Mouse (Mus musculus): ENCODE measurements around the gene Ccser1. TPM values are rescaled to one million over a fixed set of nuclear protein-coding genes. Genes with fewer than 3 reads are reported as not detected.

Ccser1 gene
- total RNA-seq, 2 experiments from 2014 or later: 0.47 to 1.9 TPM

DNA sequence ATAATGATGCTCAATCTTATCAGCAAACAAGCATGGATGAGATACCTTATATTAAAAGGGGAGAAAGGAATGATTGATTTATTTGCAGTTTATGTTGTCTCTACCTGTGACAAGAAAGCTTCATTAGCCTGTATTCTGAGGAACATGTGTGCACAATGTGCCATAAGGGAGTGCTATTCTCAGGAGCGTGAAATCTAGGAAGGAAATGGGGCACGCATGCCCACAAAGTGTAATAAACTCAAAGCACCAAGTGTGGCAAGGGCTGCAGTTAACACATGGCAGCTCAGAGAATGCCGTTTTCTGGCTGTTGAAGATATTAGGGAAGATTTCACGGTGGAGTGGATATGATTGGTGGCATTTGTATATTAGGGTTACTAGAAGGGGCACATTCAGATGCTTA, 434.8 kb downstream of the Ccser1 start:
- no peak for ATAC-seq (replicated peaks; ENCODE audit: poor library complexity)

- no peak for ATAC-seq (replicated peaks; ENCODE audit: poor library complexity)
Measured at GRCm38 (mm10) chr6:61621707-61622106, 441.6 kb downstream of the Ccser1 start.

GRCm38 (mm10) chr6:61661414-61661813, 481.3 kb downstream of the Ccser1 start:
- ATAC-seq (replicated peaks; ENCODE audit: poor library complexity): no peak

- no peak for ATAC-seq (replicated peaks; ENCODE audit: poor library complexity)
Measured at GRCm38 (mm10) chr6:61664572-61664971, 484.4 kb downstream of the Ccser1 start.

- peak; percentile 72 for ATAC-seq (replicated peaks; ENCODE audit: poor library complexity)
Measured at GRCm38 (mm10) chr6:61687002-61687401, 506.9 kb downstream of the Ccser1 start.

- ATAC-seq (replicated peaks; ENCODE audit: poor library complexity): no peak
Measured at GRCm38 (mm10) chr6:61703003-61703402, 522.9 kb downstream of the Ccser1 start.

DNA sequence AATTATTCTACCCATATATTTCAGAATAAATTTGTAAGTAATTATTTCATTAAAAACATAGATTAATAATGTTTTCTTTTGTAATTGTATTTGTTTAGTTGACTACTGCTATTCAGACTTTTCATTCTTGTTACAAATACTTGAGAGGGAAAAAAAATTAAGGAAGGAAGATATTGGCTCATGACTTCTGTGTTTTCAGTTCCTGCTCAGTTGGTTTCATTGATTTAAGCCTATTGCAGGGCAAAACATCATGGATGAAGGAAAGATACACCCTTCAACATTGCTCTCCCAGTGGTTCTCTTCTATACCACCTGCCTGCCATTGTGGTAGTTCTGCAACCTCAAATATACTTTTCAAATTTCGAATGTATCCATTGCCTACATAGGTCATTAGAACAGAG, 541.1 kb downstream of the Ccser1 start:
- peak; percentile 52 for ATAC-seq (replicated peaks; ENCODE audit: poor library complexity)

GRCm38 (mm10) chr6:61729065-61729464, 548.9 kb downstream of the Ccser1 start:
- ATAC-seq (replicated peaks; ENCODE audit: poor library complexity): no peak

DNA sequence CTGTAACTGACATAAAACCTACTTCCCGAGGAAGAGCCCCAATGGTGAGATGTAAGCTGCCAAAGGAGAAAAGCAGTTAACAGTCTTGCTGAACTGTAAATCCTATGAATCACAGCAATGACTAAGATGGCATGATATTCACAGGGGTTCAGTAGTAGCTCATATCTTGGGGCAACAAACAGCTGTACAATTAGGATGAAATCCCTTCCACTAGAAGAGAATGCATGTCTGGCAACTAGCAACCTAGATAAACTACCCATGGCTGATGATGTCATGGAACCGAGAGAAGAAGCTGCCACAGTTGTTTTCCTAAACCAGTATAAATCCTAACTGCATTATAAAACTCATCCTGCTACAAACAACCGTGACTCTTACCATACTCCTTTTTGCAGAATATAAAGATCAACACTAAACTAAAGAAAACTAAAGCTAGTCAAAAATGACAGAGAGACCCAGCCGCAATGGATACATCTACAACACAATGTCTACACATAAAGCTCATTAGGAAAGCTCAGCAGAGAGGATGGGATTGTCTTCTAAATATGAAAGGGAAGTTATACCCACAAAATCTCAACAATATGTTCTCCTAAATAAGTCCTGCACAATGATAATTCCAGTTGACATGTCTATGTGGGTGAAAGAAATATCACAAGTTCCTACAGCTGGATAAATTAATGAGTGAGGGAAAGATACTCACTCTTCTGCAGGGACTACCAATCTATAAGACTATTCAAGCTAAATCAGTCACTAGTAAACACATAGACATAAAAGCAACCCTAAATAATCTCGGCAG, 550.2 kb downstream of the Ccser1 start:
- ATAC-seq (replicated peaks; ENCODE audit: poor library complexity): no peak

GRCm38 (mm10) chr6:61746346-61746745, 566.2 kb downstream of the Ccser1 start:
- no peak for ATAC-seq (replicated peaks; ENCODE audit: poor library complexity)

DNA sequence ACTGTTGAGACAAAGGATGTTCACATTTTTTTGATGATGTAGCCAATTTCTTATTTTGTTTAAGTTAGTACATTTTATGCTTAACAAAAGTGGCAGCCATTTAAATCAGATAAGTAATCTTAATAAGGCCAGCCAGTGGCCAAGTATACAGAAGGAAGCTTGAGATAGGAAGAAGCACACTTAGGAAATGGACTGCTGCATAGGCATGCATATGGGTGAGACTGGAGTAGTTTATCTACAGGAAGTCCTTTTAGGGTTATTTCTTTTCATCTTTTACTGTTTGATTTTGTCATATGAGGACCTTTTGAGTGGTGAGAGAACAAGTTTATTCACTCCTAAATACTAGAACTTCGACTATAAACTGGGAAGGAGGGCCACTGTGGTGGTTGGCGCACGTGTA, 582.0 kb downstream of the Ccser1 start:
- ATAC-seq (replicated peaks; ENCODE audit: poor library complexity): peak; percentile 80

- no peak for ATAC-seq (replicated peaks; ENCODE audit: poor library complexity)
Measured at GRCm38 (mm10) chr6:61763379-61763778, 583.3 kb downstream of the Ccser1 start.

DNA sequence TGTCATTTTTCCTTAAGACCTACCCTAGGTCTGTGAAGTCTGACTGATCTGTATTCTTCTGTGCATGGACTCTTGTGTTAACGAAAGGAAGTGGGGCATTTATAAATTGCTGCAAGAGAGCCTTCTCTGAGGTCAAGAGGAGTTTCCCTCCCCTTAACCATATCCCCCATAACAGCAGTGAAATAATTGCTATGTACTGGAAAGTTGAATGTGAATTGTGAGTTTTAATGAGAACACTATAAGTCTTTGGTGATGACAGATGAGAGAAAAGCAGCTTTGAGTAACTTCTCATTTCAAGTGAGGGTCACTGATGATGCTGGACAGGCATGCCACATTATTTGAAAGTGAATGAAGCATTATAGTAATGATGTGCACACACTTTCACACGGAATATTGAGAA, 585.7 kb downstream of the Ccser1 start:
- no peak for ATAC-seq (replicated peaks; ENCODE audit: poor library complexity)

GRCm38 (mm10) chr6:61767151-61767550, 587.0 kb downstream of the Ccser1 start:
- no peak for ATAC-seq (replicated peaks; ENCODE audit: poor library complexity)

GRCm38 (mm10) chr6:61786706-61787105, 606.6 kb downstream of the Ccser1 start:
- ATAC-seq (replicated peaks; ENCODE audit: poor library complexity): no peak

GRCm38 (mm10) chr6:61800889-61801288, 620.8 kb downstream of the Ccser1 start:
- no peak for ATAC-seq (replicated peaks; ENCODE audit: poor library complexity)

- ATAC-seq (replicated peaks; ENCODE audit: poor library complexity): no peak
Measured at GRCm38 (mm10) chr6:61805481-61805880, 625.4 kb downstream of the Ccser1 start.

- ATAC-seq (replicated peaks; ENCODE audit: poor library complexity): no peak
Measured at GRCm38 (mm10) chr6:61817716-61818115, 637.6 kb downstream of the Ccser1 start.

GRCm38 (mm10) chr6:61876302-61876701, 696.2 kb downstream of the Ccser1 start:
- ATAC-seq (replicated peaks; ENCODE audit: poor library complexity): no peak

DNA sequence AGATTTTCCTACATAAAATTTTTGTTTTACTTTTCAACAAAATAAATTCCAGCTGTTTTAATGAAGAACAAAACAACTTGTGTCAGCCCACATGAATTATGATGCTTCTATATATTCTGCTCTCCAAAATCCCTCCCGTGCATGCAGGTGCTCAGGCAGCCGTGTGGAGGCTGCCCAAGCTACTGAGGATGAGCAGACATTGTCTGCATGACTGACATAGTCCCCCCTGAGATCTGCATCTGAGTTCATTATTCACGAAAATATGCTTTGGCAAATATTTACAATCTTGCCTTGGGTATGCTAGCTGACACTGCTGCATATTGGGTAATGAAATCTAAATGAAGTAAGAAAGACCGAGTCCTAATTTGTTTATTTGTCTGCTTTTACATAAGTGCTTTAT, 718.1 kb downstream of the Ccser1 start:
- ATAC-seq (replicated peaks; ENCODE audit: poor library complexity): no peak

GRCm38 (mm10) chr6:61902715-61903114, 722.6 kb downstream of the Ccser1 start:
- peak; percentile 46 for ATAC-seq (replicated peaks; ENCODE audit: poor library complexity)

- no peak for ATAC-seq (replicated peaks; ENCODE audit: poor library complexity)
Measured at GRCm38 (mm10) chr6:61912896-61913295, 732.8 kb downstream of the Ccser1 start.

GRCm38 (mm10) chr6:61931622-61932021, 751.5 kb downstream of the Ccser1 start:
- ATAC-seq (replicated peaks; ENCODE audit: poor library complexity): no peak
